8 mouse cellular contexts compared by ENCODE assay signal in the genomic region with DNA sequence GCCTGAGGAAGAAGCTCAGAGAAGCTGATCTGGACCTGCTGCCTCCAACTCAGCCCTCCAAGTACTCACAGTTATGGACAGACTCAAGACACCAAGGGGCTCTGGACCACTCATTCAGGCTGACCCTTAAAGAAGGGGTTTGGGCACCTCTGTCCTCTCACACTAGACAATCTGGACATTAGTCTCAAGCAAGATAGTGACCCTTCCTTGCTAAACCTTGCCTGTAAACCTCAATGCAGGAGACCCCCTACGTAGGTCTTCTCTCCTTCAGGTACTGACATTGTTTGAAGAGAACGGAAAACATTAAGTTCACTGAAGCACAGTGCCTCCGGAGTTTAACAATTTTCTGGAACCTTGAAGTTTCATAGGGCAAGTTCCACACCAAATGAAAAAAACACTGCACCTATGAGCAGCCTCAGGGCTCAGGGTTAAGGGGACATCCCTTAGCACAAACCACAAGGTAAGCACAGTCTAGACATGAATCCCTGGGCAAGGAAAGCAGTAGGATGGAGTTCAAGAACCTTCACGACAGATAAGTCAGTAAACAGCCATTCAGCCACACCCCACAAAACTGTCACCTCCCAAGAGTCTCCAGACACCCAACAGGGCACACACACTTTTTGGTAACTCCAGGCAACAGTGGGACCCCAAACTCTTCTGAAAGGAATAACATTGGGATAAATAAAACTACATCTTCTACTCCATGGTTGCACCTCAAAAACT. TPM values are rescaled to one million over a fixed set of nuclear protein-coding genes. Genes with fewer than 3 reads are reported as not detected.
DNase-seq lines count a peak whose midpoint lies in the region; ATAC-seq and TF ChIP-seq lines count a peak whose summit lies in the region.

No protein-coding gene starts in this region.

- H3K4me1 ChIP-seq in embryonic facial prominence, embryonic 10.5 days: peaks cover 39% of the 10 kb centered on the region
- peaks cover 17% of the 10 kb centered on the region for H3K4me1 ChIP-seq in hindbrain, postnatal 0 days (ENCODE audit: insufficient read depth, low read length)
- peaks cover 37% of the 10 kb centered on the region for H3K4me1 ChIP-seq in midbrain, embryonic 15.5 days

- no peak for TF ChIP-seq CTCF in layer of hippocampus, adult 2 months (conservative IDR thresholded peaks at IDR 0.05)
- TF ChIP-seq CTCF in hindbrain, postnatal 0 days (IDR thresholded peaks at IDR 0.05; ENCODE audit: low read depth): no peak

- no peaks in the 10 kb centered on the region for H3K27me3 ChIP-seq in embryonic facial prominence, embryonic 10.5 days (replicated peaks; ENCODE audit: low read depth, poor library complexity, severe bottlenecking)
- H3K27me3 ChIP-seq in hindbrain, postnatal 0 days (ENCODE audit: insufficient read depth, low read length): no peaks in the 10 kb centered on the region
- no peaks in the 10 kb centered on the region for H3K27me3 ChIP-seq in midbrain, embryonic 15.5 days (replicated peaks)

- H3K9me3 ChIP-seq in embryonic facial prominence, embryonic 10.5 days: no peaks in the 10 kb centered on the region
- H3K9me3 ChIP-seq in hindbrain, postnatal 0 days (ENCODE audit: low read length): no peaks in the 10 kb centered on the region
- H3K9me3 ChIP-seq in midbrain, embryonic 15.5 days: no peaks in the 10 kb centered on the region

- no peak for DNase-seq in layer of hippocampus, adult 2 months (ENCODE audit: low spot score in 2 of 2)
- no peak for DNase-seq in layer of hippocampus, postnatal 25 days (ENCODE audit: extremely low spot score in 1 of 2, low spot score in 1 of 2)
- DNase-seq in embryonic facial prominence, embryonic 10.5 days (ENCODE audit: low spot score): no peak
- DNase-seq in hindbrain, postnatal 0 days (ENCODE audit: low spot score): no peak
- no peak for DNase-seq in gastrocnemius, postnatal 14 days
- no peak for DNase-seq in adrenal gland, adult 2 months
- no peak for DNase-seq in adrenal gland, adult 8-10 months

- peak overlapping the region; percentile 96 for H3K4me2 ChIP-seq in hindbrain, postnatal 0 days (ENCODE audit: low read depth, low read length)
- H3K4me2 ChIP-seq in midbrain, embryonic 15.5 days: peak overlapping the region; percentile 97

- intact Hi-C loops in gastrocnemius, postnatal 14 days (cut with DNase I; ENCODE audit: low total_unique reads): no loop called here

- peak overlapping the region; percentile 88 for H3K9ac ChIP-seq in hindbrain, postnatal 0 days (replicated peaks; ENCODE audit: low read length)
- H3K9ac ChIP-seq in midbrain, embryonic 15.5 days: peak overlapping the region; percentile 62

- ATAC-seq in hindbrain, postnatal 0 days: no peak
- no peak for ATAC-seq in midbrain, embryonic 15.5 days (replicated peaks)

- H3K27ac ChIP-seq in layer of hippocampus, adult 2 months: peak overlapping the region; percentile 95
- peak overlapping the region; percentile 97 for H3K27ac ChIP-seq in embryonic facial prominence, embryonic 10.5 days (replicated peaks)
- H3K27ac ChIP-seq in hindbrain, postnatal 0 days: peak overlapping the region; percentile 88
- peak overlapping the region; percentile 84; the same call in 1 of the 2 replicates for H3K27ac ChIP-seq in midbrain, embryonic 15.5 days

- WGBS in embryonic facial prominence, embryonic 10.5 days: 71% methylated on average over 4 of the region's 4 CpGs
- WGBS in hindbrain, postnatal 0 days: 62% methylated on average over 4 of the region's 4 CpGs
- 70% methylated on average over 4 of the region's 4 CpGs for WGBS in midbrain, embryonic 15.5 days

- H3K36me3 ChIP-seq in embryonic facial prominence, embryonic 10.5 days (replicated peaks): peaks cover 34% of the 10 kb centered on the region
- 0 out of 2 replicates have a peak, but pooled peaks cover 4% of the 10 kb centered on the region for H3K36me3 ChIP-seq in hindbrain, postnatal 0 days (ENCODE audit: insufficient read depth, low read length)
- peaks cover 10% of the 10 kb centered on the region; the same call in 1 of the 2 replicates for H3K36me3 ChIP-seq in midbrain, embryonic 15.5 days (replicated peaks)

- H3K4me3 ChIP-seq in layer of hippocampus, adult 2 months: peak overlapping the region; percentile 88
- H3K4me3 ChIP-seq in embryonic facial prominence, embryonic 10.5 days: peak overlapping the region; percentile 99
- peak overlapping the region; percentile 92 for H3K4me3 ChIP-seq in hindbrain, postnatal 0 days (ENCODE audit: low read length)
- H3K4me3 ChIP-seq in midbrain, embryonic 15.5 days: peak overlapping the region; percentile 65

RNA-seq across cellular contexts. Expression of gene Mafg, which starts 1.5 kb away (rescaled TPM):
- 10 to 100 TPM; 71.6 to 80.3 TPM for total RNA-seq in layer of hippocampus, adult 2 months (2021)
- total RNA-seq in layer of hippocampus, postnatal 25 days (2021): 10 to 100 TPM; 68.9 to 83.2 TPM
- 24.2 and 25.1 TPM in 2 replicates for polyA plus RNA-seq in embryonic facial prominence, embryonic 10.5 days (2016; fragmentation: Nextera tagmentation; extraction: Ambion mirVana)
- total RNA-seq in hindbrain, postnatal 0 days (2014; rRNA removed): 35.9 and 39.3 TPM in 2 replicates
- 36.5 and 38.9 TPM in 2 replicates for polyA plus RNA-seq in hindbrain, postnatal 0 days (2015; fragmentation: Nextera tagmentation; extraction: Ambion mirVana)
- 42.0 and 45.2 TPM in 2 replicates for polyA plus RNA-seq in midbrain, embryonic 15.5 days (2015; fragmentation: Nextera tagmentation; extraction: Ambion mirVana)
- 10 to 100 TPM; 29.9 to 33.1 TPM for total RNA-seq in gastrocnemius, postnatal 14 days (2021)
- total RNA-seq in adrenal gland, adult 2 months (2021): 10 to 100 TPM; 48.1 to 60.7 TPM
- polyA plus RNA-seq in adrenal gland, adult 2 months (2012; rRNA removed): 54.3 and 66.9 TPM in 2 replicates
- 10 to 100 TPM; 53.2 to 74.4 (median 69.7) TPM for total RNA-seq in adrenal gland, adult 8-10 months (2022)

RNA-seq across cellular contexts. Expression of gene Sirt7, which starts 6.8 kb away (rescaled TPM):
- total RNA-seq in layer of hippocampus, adult 2 months (2021): 10 to 100 TPM; 42.9 to 46.4 TPM
- 10 to 100 TPM; 36.1 to 42.4 TPM for total RNA-seq in layer of hippocampus, postnatal 25 days (2021)
- polyA plus RNA-seq in embryonic facial prominence, embryonic 10.5 days (2016; fragmentation: Nextera tagmentation; extraction: Ambion mirVana): 27.7 and 29.5 TPM in 2 replicates
- total RNA-seq in hindbrain, postnatal 0 days (2014; rRNA removed): 30.8 and 32.8 TPM in 2 replicates
- 32.3 and 38.3 TPM in 2 replicates for polyA plus RNA-seq in hindbrain, postnatal 0 days (2015; fragmentation: Nextera tagmentation; extraction: Ambion mirVana)
- 45.8 and 48.2 TPM in 2 replicates for polyA plus RNA-seq in midbrain, embryonic 15.5 days (2015; fragmentation: Nextera tagmentation; extraction: Ambion mirVana)
- total RNA-seq in gastrocnemius, postnatal 14 days (2021): 1 to 10 TPM; 5.2 to 5.4 TPM
- total RNA-seq in adrenal gland, adult 2 months (2021): 10 to 100 TPM; 54.2 to 69.5 TPM
- 109 and 128 TPM in 2 replicates for polyA plus RNA-seq in adrenal gland, adult 2 months (2012; rRNA removed)
- 10 to 100 TPM; 61.1 to 97.1 (median 75.7) TPM for total RNA-seq in adrenal gland, adult 8-10 months (2022)

RNA-seq across cellular contexts. Expression of gene Pycr1, which starts 11.7 kb away (rescaled TPM):
- 1 to 10 TPM; 1.3 to 1.8 TPM for total RNA-seq in layer of hippocampus, adult 2 months (2021)
- 1 to 10 TPM; 4.3 to 4.9 TPM for total RNA-seq in layer of hippocampus, postnatal 25 days (2021)
- 32.7 and 33.7 TPM in 2 replicates for polyA plus RNA-seq in embryonic facial prominence, embryonic 10.5 days (2016; fragmentation: Nextera tagmentation; extraction: Ambion mirVana)
- total RNA-seq in hindbrain, postnatal 0 days (2014; rRNA removed): 9.0 and 9.3 TPM in 2 replicates
- 13.2 and 13.8 TPM in 2 replicates for polyA plus RNA-seq in hindbrain, postnatal 0 days (2015; fragmentation: Nextera tagmentation; extraction: Ambion mirVana)
- polyA plus RNA-seq in midbrain, embryonic 15.5 days (2015; fragmentation: Nextera tagmentation; extraction: Ambion mirVana): 18.2 and 21.2 TPM in 2 replicates
- total RNA-seq in gastrocnemius, postnatal 14 days (2021): 10 to 100 TPM; 10.3 to 13.3 TPM
- 1 to 10 TPM; 1.0 to 1.9 TPM for total RNA-seq in adrenal gland, adult 2 months (2021)
- 3.5 and 3.6 TPM in 2 replicates for polyA plus RNA-seq in adrenal gland, adult 2 months (2012; rRNA removed)
- total RNA-seq in adrenal gland, adult 8-10 months (2022): 1 to 10 TPM in 3 of 4 experiments, under 1 TPM in 1; 0.73 to 2.0 (median 1.3) TPM

RNA-seq across cellular contexts. Expression of gene Pcyt2, which starts 14.2 kb away (rescaled TPM):
- 100 to 1,000 TPM; 128 to 142 TPM for total RNA-seq in layer of hippocampus, adult 2 months (2021)
- 100 to 1,000 TPM; 133 to 162 TPM for total RNA-seq in layer of hippocampus, postnatal 25 days (2021)
- 142 and 145 TPM in 2 replicates for polyA plus RNA-seq in embryonic facial prominence, embryonic 10.5 days (2016; fragmentation: Nextera tagmentation; extraction: Ambion mirVana)
- total RNA-seq in hindbrain, postnatal 0 days (2014; rRNA removed): 120 and 142 TPM in 2 replicates
- polyA plus RNA-seq in hindbrain, postnatal 0 days (2015; fragmentation: Nextera tagmentation; extraction: Ambion mirVana): 125 and 143 TPM in 2 replicates
- polyA plus RNA-seq in midbrain, embryonic 15.5 days (2015; fragmentation: Nextera tagmentation; extraction: Ambion mirVana): 222 and 233 TPM in 2 replicates
- total RNA-seq in gastrocnemius, postnatal 14 days (2021): 10 to 100 TPM; 25.7 to 25.8 TPM
- total RNA-seq in adrenal gland, adult 2 months (2021): 100 to 1,000 TPM; 201 to 344 TPM
- polyA plus RNA-seq in adrenal gland, adult 2 months (2012; rRNA removed): 460 and 610 TPM in 2 replicates
- total RNA-seq in adrenal gland, adult 8-10 months (2022): 100 to 1,000 TPM; 201 to 310 (median 259) TPM

RNA-seq across cellular contexts. Expression of gene Myadml2, which starts 16.1 kb away (rescaled TPM):
- 1 to 10 TPM; 3.9 to 8.7 TPM for total RNA-seq in layer of hippocampus, adult 2 months (2021)
- 1 to 10 TPM; 2.5 to 3.5 TPM for total RNA-seq in layer of hippocampus, postnatal 25 days (2021)
- polyA plus RNA-seq in embryonic facial prominence, embryonic 10.5 days (2016; fragmentation: Nextera tagmentation; extraction: Ambion mirVana): not detected in 2 replicates
- 1.4 and 1.5 TPM in 2 replicates for total RNA-seq in hindbrain, postnatal 0 days (2014; rRNA removed)
- polyA plus RNA-seq in hindbrain, postnatal 0 days (2015; fragmentation: Nextera tagmentation; extraction: Ambion mirVana): 1.3 and 1.5 TPM in 2 replicates
- 0.90 and 1.2 TPM in 2 replicates for polyA plus RNA-seq in midbrain, embryonic 15.5 days (2015; fragmentation: Nextera tagmentation; extraction: Ambion mirVana)
- 100 to 1,000 TPM; 111 to 136 TPM for total RNA-seq in gastrocnemius, postnatal 14 days (2021)
- total RNA-seq in adrenal gland, adult 2 months (2021): 1 to 10 TPM in 1 of 2 experiments, not detected in 1; 1.0 TPM
- polyA plus RNA-seq in adrenal gland, adult 2 months (2012; rRNA removed): 0.11 and 0.59 TPM in 2 replicates
- total RNA-seq in adrenal gland, adult 8-10 months (2022): 1 to 10 TPM in 1 of 4 experiments, under 1 TPM in 2, not detected in 1; 0.65 to 1.2 (median 0.81) TPM
